Mouse (Mus musculus) cerebellum, postnatal 10 days (tissue): ENCODE results near the gene Olfr878.

ENCODE experiments used
- DNase-seq, 2 experiments: peaks; one replicate each; pipeline ENCODE4 v3.0.0; 2021; ENCODE audit warnings: mixed read lengths in 2 of 2

Olfr878 gene

DNA sequence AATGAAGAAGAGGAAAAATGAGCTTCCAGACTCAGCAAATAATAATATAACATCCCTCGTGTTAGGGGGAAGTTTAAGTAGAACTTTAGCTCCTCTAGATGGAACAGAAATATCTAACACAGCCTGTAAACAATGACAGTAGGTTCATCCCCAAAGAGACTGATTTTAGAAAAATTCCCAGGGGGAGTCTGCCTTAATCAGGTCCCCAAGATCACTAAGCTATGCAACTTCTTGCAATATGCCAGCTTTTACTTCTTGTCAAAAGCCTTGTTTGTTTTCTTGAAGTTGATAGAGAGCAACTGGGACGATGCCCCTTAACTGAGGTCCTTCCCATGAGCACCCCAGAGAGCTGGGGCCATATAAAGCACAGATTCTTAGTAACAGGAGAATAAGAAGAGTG lies at the start of gene Olfr878:
TSS of gene Olfr878 (plus strand) at position 301 of the 400 bp plus-strand sequence.
- no peak for DNase-seq

DNA sequence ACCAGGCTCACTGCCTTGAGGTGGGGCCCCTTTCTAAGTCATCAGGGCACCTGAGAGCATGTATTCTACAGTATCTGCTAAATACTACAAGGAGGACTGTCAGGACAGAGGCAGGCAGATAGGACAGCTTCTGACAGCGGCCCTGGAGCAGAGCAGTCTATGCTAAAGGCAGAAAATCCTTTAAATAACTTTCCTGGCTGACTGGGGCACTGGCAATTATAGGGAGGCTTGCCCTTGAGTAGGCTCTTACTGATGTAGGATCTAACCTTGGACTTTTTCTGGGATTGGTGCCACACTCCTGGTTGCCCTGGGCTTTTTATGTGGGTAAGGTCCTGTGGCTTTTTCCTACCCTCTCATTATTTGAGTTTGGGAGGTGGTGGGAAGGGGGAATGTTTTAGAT lies 47.4 kb upstream of the Olfr878 start:
- DNase-seq, result no peak

DNA sequence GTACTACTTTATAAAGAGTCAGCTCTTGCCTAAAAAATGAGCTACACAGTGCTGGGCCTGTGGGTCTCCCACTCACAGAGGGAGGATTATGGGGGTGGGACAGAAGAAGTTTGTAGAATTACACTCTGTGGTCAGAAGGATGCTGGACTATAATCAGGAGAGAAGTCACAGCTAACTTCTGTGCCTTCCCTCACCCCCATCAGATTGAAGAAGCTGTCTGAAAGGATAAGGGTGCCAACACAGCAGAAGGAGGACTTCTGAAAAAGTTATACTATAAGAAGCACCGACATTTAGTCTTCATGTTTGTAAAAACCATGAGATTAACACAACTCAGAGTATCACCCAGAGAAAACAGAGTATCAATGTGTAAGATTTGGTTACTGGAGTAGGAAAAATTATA lies 46.5 kb upstream of the Olfr878 start:
- DNase-seq, result no peak

DNA sequence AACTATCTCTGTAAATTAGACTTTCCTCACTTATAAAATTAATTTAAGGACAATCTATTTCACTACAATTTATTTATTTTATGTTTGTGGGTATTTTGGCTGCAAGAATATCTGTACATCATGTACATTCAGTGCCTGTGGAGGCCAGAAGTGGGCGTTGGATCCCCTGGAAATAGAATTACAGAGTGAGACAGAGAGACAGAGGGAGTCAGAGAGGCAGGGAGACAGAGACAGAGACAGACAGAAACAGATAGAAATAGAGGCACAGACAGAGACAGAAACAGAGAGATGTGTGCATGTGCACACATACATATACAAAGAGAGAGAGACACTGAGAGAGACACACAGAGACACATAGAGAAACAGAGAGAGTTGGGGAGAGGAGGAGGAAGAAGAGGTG lies 46.1 kb upstream of the Olfr878 start:
- DNase-seq, result no peak

DNA sequence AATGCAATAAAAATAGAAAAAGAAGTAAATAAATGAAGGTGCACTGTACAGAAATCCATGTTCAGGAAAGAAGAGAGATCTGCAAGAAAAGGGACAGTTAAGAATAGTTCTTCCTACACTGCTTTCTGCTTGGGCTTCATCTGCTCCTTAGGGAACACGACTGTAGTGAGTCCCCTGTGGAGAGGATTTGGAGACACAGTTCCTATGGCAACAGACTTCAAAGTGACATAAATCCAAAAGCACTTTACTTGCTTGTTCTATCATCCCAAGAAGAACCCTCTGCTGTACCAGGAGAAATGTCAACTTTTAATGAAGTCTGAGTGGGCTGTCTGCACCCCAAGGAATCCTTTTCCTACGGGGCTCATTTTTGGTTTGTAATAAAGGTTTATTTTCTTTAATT lies 26.7 kb upstream of the Olfr878 start:
- DNase-seq, result no peak

DNA sequence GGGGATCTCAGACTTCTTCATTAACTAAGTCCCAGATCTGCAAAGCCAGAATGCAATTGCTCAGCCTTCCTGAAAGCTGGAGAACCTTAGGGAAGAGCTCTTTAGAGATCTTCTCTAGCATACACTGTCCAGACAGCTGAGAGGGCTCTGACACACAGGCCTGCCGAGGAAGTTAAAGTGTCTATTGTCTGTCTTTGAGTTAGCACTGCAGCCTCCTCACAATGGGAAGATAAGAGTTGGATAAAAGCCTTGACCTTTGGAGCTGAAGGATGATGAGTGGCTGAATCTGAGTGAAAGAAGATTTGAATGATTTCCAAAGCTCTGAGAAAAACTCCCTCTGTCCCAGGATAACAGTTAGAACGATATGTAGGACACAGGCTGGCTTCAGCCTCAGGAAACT lies 21.0 kb upstream of the Olfr878 start, which contains the start of gene Olfr145:
TSS of gene Olfr145 (plus strand) at position 64 of the 400 bp plus-strand sequence.
- DNase-seq, result no peak

DNA sequence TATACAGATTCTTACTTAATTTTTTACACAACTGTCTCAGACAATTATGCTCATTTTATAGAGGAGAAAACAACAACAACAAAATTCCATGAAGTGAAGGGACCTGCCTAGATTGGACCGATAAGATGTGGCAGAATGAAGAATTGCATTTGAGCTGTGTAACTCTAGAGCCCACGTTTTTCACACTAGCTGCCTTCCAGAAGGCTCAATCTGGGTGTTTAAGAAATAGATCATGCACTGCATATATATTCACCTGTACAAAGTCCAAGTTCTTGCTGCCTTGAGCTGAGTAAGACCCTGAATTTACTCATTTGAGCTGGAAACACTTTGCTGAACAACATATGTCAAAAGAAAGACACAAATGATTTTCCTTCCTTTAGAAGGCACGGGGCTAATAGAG lies 12.1 kb upstream of the Olfr878 start:
- DNase-seq, result no peak

DNA sequence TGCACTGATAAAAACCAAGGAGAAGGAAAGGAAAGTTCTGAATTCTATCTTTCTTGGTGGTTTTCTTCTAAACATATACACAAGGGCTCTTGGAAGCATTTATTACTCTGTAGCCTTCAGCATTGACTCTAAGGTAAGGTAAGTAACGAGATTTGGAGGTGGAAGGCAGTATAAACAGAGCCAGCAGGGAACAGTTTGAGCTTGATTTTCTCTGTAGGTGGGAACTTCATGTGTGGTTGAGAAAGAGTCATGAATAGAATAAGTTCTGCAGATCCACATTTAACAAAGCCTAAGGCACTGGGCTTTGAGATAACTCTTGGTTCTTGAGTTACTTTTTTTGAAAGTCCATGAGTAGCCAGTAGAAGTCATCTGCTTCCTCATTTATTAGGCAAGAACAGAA lies 378 bp downstream of the Olfr878 start:
- no peak for DNase-seq

DNA sequence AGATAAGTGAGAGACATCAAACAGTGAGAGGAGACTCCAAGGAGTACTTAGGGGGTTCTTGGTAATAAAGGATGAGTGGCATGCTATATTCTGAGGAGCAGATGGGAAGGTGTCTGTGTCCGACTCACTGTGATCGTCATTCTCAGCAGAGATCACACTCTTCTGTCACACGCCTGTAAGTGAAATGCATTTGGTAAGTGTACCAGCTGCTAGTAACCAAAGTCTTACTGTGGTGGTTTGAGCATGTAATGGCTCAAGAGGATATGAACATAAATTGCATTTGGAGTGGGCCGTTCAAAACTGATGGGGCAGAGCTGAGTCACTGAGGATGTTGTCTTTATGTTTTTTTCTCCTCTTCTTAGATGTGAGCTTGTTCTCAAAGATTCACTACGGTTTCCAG lies 6.6 kb downstream of the Olfr878 start:
- DNase-seq, result no peak

DNA sequence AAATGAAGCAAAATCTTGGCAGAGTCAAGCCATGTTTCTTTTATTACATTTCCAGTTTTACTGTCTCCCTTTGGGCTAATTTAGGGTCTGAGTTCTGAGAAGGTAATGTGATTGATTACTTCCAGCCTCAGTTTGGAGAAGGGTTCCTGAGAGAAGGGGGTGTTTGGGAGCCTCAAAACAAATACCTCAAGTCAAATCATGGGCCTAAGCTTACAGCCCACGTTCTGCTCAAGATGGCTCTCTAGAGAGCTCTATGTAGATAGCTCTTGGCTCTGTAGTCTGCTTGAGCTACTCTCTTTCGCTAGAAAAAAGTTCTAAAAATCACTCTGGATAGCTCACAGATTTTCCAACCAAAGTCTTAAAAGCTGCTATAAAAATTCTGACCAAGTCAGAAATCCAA lies 7.8 kb downstream of the Olfr878 start:
- DNase-seq, result no peak

DNA sequence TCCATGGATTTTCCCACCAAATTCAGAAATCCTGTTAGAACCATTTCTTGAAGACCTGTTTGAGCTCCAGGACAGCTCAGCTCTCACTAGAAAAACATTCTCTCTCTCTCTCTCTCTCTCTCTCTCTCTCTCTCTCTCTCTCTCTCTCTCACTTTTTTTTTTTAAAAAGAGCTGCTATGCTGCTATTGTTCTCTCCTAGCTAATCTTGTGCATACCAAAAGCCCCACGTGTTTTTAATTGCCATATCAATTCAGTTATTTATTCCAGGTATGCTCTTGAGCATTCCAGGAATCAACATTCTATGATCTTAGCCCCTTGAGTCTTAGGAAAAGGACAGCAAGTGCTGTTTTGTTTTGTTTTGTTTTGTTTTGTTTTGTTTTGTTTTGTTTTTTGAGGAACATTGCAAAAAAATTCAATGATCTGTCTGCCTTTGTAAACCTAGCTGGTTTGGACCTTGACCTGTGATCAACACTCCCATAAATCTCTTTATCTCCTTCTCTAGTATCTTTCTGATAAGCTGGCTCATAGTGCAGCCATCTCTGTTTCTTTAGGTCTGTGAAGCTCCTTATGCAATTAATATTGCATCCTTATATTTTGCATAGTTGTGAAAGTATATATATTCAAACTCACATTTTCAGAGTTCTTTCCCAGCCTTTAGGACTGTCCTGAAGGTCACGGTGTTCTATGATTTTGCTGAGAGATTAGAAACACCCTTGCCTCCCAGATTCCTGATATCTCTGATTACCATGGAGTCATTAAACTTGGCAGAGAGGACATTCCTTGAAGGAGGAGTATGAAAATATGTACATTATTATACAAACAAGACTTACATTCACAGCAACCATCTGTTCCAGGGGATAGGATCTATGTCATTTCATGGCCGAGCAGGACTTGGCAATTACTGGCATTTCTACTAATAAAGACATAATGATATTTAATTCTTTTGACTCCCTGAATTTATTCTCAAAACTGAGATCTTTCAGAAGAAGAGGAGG lies 8.7 kb downstream of the Olfr878 start:
- DNase-seq, result no peak

DNA sequence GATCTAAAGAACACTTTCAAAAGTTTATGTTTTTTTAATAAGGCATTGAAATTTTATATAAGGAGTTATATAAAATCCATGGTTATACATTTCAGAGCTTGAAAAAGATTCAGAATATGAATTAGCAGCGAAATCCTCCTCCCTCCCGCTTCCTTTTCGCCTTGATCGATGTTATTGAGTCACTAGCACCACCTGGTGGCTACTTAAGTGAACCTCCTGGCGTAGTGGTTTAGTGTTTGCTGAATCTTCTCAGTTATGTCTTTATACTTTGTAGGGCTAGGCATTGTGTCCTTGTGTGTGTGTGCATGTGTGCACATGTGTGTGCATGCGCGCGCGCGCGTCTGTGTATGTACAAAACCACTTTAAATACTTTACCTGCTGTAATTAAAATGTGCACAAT lies 14.9 kb downstream of the Olfr878 start:
- DNase-seq, result peak; percentile 76 to 82

DNA sequence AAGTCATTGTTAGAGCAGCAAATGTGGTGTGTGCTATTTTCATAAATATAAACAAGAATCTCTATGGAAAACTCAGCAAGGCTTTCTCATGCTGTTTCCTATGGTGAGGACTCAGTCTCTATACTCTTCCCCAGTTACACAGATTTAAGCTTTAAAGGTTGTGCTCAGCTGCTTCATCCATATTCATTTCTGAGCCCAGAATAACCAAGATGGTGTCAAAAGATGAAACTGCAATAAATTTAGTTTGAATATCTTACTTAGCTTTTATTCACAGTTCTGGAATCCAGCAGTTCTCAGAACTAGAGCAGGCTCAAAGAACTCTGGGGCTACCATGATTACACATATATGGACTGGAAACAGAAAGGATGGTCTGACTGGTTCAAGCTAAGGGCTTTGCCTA lies 16.5 kb downstream of the Olfr878 start:
- no peak for DNase-seq

DNA sequence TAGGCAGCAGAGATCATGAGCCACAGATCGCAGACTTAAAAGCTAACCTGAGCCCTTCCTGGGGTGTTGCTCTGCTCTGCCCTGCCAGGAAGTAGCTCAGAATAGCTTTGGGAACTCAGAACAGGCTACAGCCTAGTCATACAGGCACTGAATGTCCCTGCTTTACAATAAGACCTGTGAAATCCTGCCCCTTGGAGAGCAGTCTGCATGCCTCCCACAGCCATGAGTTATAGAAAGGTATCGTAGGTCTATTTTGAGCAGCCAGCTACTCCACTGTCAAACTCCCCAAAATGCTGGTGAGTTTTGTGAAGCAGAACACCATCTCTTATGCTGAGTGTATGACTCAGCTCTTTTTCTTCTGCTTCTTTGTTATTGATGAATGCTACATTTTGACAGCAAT lies 23.5 kb downstream of the Olfr878 start:
- no peak for DNase-seq
